Mouse (Mus musculus) bone marrow, adult 2 months (tissue): Measurements from ENCODE around the gene Slc39a12.

Experiments used
- CTCF ChIP-seq: fragments of 200-500 bp; IDR thresholded peaks from 2 replicates; pipeline ENCODE4 v1.5.1; 2011; ENCODE audit warnings: low read length, control low read depth; ENCODE audit not compliant: control insufficient read depth, insufficient read depth
- POLR2A ChIP-seq: fragments of 200-500 bp; IDR thresholded peaks from 2 replicates; pipeline ENCODE4 v1.6.1; 2011; ENCODE audit warnings: low read depth, mild to moderate bottlenecking, control low read depth, low read length, borderline replicate concordance; ENCODE audit not compliant: control insufficient read depth

DNA sequence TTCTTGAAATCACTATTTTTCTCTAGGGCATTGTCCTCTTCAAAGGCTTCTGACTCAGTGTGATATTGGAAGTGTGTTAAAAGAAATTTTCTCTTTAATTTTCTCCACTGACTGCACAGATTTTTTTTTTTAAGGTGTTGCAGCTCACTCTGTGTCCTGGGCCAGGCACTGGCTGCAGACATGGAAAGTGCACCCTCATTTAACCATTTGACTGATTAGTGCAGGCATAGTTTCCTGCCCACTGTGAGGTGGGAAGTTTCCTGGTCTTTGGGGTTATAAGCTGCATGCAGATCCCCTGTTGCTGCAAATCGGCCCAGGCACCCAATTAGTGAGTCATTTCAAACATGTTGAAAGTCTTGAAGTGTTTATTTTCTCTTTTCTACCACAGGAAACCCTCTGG, 740 bp downstream of the Slc39a12 start:
- TF ChIP-seq CTCF (no peak), POLR2A (no peak)
